Mouse (Mus musculus) embryo, embryonic 11 days (tissue): ENCODE measurements around the gene Rbm19.

ENCODE experiments used
- DNase-seq: peaks from one replicate; pipeline ENCODE4 v3.0.0-alpha.2; 2015

Gene Rbm19

GRCm38 (mm10) chr5:120211182-120211581 is 94.9 kb downstream of the Rbm19 start:
- DNase-seq: peak; percentile 66

GRCm38 (mm10) chr5:120214511-120214910 is 98.2 kb downstream of the Rbm19 start:
- no peak for DNase-seq

GRCm38 (mm10) chr5:120221216-120221615 is 105.0 kb downstream of the Rbm19 start:
- no peak for DNase-seq

GRCm38 (mm10) chr5:120225383-120225782 is 109.1 kb downstream of the Rbm19 start:
- DNase-seq: peak; percentile 69

- DNase-seq: no peak
Measured at GRCm38 (mm10) chr5:120228613-120229409, 112.5 kb downstream of the Rbm19 start.

- DNase-seq: peak; percentile 91
Measured at GRCm38 (mm10) chr5:120231435-120232147, 115.3 kb downstream of the Rbm19 start.

- no peak for DNase-seq
Measured at GRCm38 (mm10) chr5:120235147-120235546, 118.9 kb downstream of the Rbm19 start.

- DNase-seq: no peak
Measured at GRCm38 (mm10) chr5:120235571-120235970, 119.3 kb downstream of the Rbm19 start.

- no peak for DNase-seq
Measured at GRCm38 (mm10) chr5:120240071-120240470, 123.8 kb downstream of the Rbm19 start.

- DNase-seq: no peak
Measured at GRCm38 (mm10) chr5:120245336-120245735, 129.1 kb downstream of the Rbm19 start.
